Mouse (Mus musculus) neutrophil, adult 83 days (primary cell): Measurements from ENCODE around the gene Gm10382. TPM values are rescaled to one million over a fixed set of nuclear protein-coding genes. Genes with fewer than 3 reads are reported as not detected.

Experiments
- total RNA-seq, 2 experiments: library from RNA; stranded (reverse); gene quantifications; one replicate each; pipeline ENCODE4 v1.2.4; 2023

Gene Gm10382
- 1 to 10 TPM; 2.0 to 2.3 TPM for total RNA-seq

DNA sequence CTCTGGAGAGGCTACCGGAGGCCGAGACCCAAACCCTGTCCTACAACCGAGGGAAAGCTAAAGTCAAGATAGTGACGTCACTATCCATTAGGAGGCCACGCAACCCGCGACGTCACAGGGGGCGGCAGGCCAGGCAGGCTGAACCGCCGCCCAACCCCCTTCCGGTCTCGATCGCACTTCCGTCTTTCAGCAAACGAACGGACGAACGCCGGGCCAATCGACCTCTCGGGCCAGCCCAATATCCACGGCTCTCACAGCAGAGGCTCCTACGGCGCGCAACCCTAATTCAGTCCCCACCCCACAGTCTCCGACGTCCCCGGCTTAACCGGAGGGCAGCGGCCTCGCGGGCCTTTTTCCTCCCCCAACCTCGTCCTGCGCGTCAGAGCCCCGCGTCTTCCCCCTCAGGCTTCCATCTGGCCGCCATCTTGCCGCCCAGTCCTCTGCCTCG lies at the start of gene Gm10382:
Gene Gm10382 (plus strand): TSS at position 192 of the 448 bp plus-strand sequence.

DNA sequence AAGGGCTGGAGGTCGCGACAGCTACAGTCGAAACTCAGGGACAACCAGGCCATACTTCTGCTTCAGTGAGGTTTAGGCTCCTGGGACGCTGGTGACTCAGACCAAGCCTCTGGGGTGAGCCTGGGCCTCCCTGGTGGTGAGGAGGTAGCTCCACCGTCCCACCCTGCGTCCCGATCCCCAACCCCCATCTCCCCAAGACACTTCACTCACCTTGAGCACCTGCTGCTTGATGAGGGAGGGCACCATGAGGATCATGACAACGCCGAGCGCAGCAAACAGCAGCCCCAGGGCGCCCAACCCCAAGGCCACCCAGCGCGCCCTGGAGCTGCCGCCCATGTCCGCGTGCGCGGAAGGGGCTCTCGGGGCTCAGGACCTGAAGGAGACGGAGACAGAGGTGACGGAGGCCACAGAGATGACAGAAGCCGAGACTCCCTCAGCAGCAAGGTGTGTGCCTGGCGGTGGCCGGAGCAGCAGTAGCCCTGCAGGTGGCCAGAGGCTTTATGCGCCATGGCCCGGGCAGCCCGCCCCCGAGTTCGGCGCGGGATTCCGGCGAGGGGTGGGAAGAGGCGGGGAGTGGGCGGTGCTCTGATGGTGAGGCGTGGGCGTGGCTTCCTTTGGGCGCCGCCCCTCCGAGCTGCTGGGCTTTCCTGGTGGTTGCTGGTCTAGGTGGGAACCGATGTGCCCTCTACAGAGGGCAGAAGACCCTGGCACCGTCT lies 48.4 kb upstream of the Gm10382 start, which contains the start of gene Scarb1:
Gene Scarb1 (minus strand): TSS at position 548 of the 716 bp plus-strand sequence.

DNA sequence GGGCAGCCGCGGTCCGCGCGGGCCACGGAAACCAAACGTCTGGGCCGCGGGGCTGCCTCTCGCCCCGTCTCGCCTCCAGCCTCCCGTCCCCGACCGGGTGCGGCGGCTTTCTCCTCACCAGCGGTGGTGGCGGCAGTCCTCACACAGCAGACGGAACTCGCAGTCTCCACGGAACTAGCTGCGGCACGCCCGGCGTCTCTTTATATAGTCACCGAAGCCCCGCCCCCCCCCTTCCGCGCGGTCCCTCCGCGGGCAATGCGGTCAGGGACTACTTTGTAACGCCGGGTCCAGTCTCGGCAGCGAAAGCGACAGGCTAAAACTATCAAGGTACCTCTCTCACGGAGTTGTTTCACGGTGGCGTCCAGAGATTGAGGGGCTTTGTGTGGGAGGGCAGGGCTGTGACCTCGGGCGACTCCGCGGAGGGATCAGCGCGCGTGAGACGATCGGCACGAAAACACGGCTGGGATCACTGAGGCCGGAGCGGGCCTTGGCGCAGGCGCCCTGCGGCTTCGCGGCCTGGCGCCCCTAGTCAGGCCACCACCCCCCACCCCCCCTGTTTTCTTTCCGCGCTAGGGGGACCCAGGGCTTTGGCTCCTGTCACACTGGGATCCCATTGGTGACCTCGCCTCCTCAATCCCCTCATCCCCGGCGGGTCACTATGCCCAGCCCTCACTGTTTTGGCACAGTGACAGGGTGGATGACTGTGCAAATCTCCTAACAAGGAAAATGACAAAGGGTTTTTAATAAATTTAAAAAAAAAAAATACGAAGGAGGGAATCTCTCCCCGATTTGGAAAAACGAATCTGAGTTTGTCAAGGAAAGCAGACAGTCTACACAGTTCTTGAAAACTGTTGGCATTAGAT lies 688 bp downstream of the Gm10382 start, which contains the start of gene Ubc:
Gene Ubc (minus strand): TSS at position 624 of the 863 bp plus-strand sequence.

DNA sequence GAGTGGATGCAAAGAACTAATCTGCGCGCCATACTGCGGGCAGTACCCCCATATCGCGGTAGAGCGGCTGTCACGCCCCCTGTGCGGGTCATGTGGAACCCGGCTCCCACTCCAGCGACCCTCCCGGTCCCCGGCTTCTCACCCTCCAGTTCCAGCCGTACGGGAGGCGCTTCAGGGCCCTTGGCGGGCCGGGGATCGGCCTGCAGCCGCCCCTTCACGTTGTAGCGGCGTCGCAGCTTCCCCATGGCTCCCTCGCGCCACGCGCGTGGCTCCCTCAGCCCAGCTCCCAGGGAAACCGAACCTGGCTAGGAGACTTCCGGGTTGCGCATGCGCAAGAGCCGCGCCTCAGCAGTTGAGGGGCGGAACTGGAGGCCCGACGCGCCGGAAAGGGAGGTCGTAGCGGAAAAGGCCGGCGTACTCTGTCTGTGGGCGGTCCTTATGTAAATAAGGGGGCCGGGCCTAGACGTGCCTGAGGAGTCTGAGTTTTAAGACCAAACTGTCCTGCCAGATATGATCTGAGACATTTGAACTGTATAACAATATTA lies 44.7 kb downstream of the Gm10382 start, which contains the start of gene Dhx37:
Gene Dhx37 (minus strand): TSS at position 329 of the 545 bp plus-strand sequence.

Other genes with a start within 250 kb of the Gm10382 start
- gene Ncor2, start 210.1 kb upstream of the Gm10382 start, total RNA-seq: 10 to 100 TPM; 81.7 to 92.9 TPM
- 10 to 100 TPM; 59.4 to 67.0 TPM for gene Scarb1, start 48.2 kb upstream of the Gm10382 start, total RNA-seq
- 1,000 to 10,000 TPM; 2,261 to 2,512 TPM for gene Ubc, start 880 bp downstream of the Gm10382 start, total RNA-seq
- gene Dhx37, start 44.8 kb downstream of the Gm10382 start, total RNA-seq: 1 to 10 TPM; 8.1 to 9.6 TPM
- 10 to 100 TPM; 24.4 to 25.3 TPM for gene Bri3bp, start 52.2 kb downstream of the Gm10382 start, total RNA-seq
- gene Aacs, start 86.5 kb downstream of the Gm10382 start, total RNA-seq: 10 to 100 TPM; 46.6 to 46.7 TPM
- gene Tmem132b, start 142.5 kb downstream of the Gm10382 start, total RNA-seq: 1 to 10 TPM in 1 of 2 experiments, under 1 TPM in 1; 0.77 to 1.7 TPM